Mouse (Mus musculus) cerebellum, adult 11 months (tissue): ENCODE results near the gene Clip4.

Source experiments
- DNase-seq: peaks from one replicate; pipeline ENCODE4 v3.0.0; 2022

Clip4 gene

DNA sequence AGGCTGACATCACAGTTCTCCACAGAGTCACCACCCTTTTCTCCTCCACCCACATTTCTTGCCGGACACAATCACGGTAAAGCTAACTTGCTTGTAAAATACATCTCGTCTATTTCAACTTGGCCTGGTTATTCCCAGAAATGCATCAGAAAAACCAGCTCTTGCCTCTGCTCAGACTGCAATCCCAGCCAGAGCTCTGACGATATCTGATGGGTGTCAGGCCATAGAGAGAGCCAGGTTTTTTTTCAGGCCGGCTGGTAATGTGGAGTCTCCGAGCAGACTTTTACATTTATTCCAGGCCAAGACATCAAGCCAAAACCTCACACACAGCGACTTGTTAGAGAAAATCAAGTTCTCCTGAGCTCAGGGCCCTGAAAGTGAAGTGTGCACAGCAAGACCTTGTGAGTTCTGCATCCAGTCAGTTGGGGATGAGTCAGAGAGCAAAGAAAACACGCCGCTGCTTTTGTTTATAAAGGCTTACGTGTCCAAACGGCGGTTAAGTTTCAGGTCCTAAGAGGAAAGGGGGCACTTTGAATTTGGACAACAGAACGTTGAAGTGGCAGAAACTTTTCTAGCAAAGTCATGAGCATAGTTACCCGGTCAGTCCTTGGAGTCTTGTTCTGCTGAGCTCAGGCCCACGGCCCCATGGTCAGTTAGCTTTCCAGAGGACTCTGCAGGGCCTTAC lies 27.4 kb downstream of the Clip4 start:
- no peak for DNase-seq

DNA sequence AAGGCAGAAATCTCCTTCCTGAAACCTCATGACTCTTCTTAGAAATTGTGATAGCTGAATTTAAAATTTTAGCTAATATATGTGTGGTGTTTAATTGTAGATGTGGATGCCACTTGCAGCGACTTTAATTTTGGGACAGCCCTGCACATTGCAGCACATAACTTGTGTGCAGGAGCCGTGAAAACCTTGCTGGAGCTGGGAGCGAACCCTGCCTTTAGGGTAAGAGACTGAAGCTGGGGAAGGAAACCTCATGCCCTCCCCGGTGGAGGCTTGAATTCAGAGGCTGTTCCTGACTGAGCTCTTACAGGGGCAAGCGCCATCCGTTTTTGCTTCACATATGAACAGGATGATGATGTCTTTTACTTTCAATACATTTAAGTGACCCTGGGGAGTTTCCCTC lies 35.2 kb downstream of the Clip4 start:
- DNase-seq: no peak

DNA sequence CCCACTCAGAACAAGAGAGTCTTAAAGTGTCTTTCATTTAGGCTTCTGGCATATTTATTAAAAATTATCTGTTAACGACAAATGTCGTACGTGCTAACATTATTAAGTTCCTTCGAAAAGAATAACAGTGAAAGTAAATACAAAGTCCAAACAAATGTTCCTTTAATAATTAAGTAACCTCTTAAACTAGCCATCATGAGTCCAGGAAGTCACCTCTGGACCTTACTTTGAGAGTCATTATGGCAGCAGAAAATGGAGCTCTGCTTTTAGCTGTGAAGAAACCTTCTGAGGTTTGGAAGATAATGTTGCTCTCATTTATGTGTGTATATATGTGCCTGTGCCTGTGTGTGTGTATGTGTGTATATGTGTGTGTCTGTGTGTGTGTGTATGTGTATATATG lies 35.6 kb downstream of the Clip4 start:
- no peak for DNase-seq

GRCm38 (mm10) chr17:71811070-71811469 lies 42.8 kb downstream of the Clip4 start:
- no peak for DNase-seq

GRCm38 (mm10) chr17:71816136-71816864 lies 48.0 kb downstream of the Clip4 start:
- DNase-seq: no peak

GRCm38 (mm10) chr17:71823622-71824306 lies 55.5 kb downstream of the Clip4 start:
- DNase-seq: no peak

GRCm38 (mm10) chr17:71826603-71827002 lies 58.3 kb downstream of the Clip4 start:
- no peak for DNase-seq

- DNase-seq: no peak
These were observed 59.4 kb downstream of the Clip4 start for GRCm38 (mm10) chr17:71827627-71828026.

DNA sequence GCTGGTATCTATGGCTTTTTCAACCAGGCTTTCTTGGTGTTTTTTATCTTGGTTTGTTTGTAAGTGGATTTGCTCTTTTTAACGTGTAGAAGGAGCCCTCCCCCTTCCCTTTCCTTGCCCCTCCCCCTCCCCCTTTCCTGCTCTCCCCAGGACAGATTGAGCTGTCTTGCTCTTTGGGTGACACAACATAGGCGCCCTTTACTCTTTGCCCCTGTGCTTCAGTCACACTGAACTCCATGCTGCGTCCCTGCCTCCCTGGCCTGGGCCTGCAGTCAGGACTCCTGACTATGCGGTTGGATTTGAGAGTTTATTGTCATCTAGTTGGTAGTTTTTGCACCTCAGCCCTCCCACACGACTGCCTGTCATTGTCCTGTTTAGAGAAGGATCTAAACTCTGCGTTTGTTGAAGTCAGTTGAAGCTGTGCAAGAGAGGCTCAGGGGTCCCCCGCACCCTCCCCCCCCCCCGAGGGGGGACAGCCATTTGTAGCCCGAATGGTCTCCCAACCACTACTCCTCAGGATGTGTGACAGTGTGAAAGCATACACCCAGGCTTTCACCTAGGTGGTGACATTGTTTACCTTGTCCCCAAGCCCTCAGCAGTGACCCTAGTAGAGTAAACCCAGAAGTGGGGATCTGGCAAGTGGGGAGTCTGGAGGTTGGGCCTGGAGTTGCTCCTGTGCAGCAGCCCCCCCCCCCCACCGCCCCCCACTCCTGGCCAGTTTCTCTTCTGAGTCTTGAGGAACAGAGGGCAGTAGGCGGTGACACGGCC lies 60.6 kb downstream of the Clip4 start:
- DNase-seq: no peak

DNA sequence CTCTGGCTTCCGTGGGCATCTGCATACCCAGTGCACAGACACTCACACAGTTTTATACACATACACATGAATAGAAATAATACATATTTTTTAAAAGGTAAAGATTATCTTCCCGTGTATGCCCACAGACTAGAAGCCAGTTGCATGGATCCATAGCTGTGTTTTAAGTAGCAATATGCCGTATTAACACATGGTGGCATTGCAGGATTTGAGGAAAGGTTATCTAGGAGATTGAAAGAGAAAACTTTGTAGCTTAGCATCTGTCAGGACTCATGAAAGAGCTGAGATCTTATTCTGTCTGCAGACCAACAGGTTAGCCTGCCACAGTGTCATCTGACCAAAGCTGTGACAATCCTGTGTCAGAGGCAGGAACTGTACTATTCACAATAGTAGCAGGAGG lies 63.7 kb downstream of the Clip4 start:
- DNase-seq: no peak

GRCm38 (mm10) chr17:71862184-71862583 lies 93.9 kb downstream of the Clip4 start:
- DNase-seq: no peak

- no peak for DNase-seq
These were observed 94.6 kb downstream of the Clip4 start for GRCm38 (mm10) chr17:71862895-71863294.

DNA sequence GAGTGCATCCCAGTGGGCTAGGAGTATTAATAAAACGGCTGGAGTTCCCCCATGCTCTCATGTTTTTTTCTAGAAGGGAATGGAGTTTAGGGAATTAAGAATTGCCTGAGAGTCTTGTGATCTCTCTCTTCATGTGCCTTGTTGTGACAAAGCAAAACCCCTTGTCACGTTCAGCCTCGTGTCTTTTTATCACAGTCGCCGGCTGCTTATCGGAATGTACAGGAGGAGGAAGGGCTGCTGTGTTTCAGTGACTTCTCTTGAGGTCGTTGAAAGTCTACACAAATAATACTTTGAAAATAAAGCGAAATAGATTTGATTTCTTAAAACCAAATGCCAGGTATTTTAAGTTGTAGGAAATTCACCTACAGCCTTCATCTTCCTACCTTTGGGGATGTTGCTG lies 95.8 kb downstream of the Clip4 start:
- no peak for DNase-seq

GRCm38 (mm10) chr17:71865437-71865836 lies 97.2 kb downstream of the Clip4 start:
- DNase-seq: no peak

GRCm38 (mm10) chr17:71867892-71868291 lies 99.6 kb downstream of the Clip4 start:
- DNase-seq: no peak

DNA sequence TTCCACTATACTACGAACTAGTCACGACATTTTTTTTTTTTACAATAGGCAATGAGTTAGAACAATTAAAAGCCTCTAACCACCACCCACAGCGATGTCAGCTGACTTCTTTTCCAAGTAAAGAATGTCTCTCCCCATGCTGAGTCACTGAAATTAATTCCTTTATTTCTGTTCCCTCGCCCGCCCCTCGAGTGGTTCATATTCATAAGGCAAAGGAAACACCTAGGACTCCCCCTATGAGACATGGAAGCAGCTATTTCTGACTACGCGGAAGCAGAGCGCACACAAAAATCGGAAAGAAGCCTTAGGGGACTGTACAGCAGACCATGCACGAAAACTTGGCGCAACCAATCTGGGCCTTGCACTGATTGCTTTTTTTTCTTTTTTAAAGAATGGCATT lies 100.6 kb downstream of the Clip4 start:
- DNase-seq: no peak

- no peak for DNase-seq
These were observed 101.3 kb downstream of the Clip4 start for GRCm38 (mm10) chr17:71869372-71870231.

DNA sequence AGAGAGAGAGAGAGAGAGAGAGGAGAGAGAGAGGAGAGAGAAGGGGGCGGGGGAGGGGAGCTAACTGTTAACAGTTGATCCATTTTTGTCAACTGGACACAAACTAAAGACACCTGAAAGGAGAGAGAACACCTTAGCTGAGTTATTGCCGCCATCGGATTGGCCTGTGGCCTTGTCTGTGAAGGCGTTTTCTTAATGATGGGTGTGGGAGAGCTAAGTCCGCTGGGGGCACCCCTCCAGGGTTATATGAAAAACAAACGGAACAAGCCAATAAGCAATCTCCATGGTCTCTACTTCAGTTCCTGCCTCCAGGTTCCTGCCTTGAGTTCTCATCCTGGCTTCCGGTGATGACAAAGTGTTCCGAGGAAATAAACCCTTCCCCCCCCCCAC lies 102.0 kb downstream of the Clip4 start:
- DNase-seq: no peak

- DNase-seq: no peak
These were observed 102.4 kb downstream of the Clip4 start for GRCm38 (mm10) chr17:71870641-71871040.

GRCm38 (mm10) chr17:71871981-71872380 lies 103.7 kb downstream of the Clip4 start:
- no peak for DNase-seq

- DNase-seq: no peak
These were observed 104.7 kb downstream of the Clip4 start for GRCm38 (mm10) chr17:71872976-71873375.

DNA sequence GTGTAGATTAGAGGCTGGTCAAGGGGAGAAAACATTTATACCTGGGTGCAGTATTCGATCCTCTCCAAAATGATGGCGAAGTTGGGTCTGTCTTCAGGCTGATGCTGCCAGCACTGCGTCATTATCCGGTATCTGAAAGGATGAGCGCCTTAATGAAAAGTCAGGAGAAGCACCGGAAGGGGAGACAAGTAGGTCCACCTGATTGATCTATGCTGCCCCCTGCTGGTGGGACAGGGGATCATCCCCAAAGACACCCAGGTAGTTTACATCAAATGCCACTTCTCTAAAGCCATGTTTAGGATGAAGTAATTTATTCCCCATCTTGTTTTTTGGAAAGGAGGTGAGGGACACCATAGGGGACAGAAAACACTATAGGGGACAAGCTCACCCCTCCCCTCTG lies 105.8 kb downstream of the Clip4 start:
- peak; percentile 17 for DNase-seq
